Mouse (Mus musculus) lung, postnatal 10 days (tissue): ENCODE results near the gene Gcfc2.
A peak's percentile ranks its signal among the peaks of the same experiment; 100 is the strongest.

ENCODE experiments used
- DNase-seq: peaks from one replicate; pipeline ENCODE4 v3.0.0; 2021

The Gcfc2 gene

DNA sequence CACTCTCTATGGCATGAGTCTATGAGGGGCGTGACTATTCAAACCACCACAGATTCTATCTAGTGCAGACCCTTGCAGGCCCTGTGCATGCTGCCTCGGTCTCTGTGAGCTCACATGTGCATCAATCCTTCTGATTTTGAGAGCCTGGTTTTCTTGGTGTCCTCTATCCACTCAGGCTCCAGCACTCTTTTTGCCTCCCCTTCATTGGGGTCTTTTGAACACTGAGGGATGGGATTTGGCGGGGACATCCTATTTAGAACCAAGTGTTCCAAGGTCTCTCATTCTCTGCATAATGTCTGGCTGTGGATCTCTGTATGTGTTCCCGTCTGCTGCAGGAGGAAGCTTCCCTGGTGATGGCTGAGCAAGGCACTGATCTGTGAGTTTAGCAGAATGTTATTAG is 55.8 kb downstream of the Gcfc2 start:
- no peak for DNase-seq

DNA sequence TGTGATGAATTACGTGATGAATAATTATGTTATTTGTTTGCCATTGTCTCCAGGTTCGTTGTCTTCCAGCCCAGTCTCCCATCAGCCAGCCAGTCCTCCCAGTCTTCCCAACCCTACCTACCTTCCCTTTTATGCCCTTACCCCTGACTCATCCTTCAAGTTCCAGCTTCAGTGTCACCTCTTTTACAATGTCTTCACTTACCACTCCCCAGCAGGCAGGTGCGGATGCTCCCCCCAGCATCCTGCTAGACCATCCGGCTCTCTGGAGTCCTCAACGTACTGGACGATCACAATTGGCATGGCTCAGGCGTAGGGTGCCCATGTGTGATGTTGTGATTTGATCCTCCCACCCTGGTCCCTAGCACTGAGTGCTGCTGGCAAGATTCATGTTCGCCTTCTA is 62.7 kb downstream of the Gcfc2 start:
- peak; percentile 1 for DNase-seq

DNA sequence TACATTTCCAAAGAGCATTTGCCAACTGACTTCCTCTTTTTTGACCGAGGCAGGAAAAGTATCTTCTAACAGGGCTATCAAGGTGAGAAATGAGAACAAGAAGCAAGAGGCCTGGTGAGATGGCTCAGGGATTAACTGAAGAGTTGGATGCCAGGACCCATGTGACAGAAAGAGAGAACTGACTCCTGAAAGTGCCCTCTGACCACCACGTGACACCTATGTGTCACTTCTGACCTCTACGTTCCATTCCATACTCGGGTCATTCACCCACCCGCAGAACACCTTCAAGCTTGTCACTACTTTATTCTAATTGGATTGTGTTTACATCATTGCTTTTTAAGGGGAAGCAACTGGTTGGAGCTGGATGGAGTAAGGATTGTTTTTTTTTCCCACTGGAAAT is 63.1 kb downstream of the Gcfc2 start:
- DNase-seq, result no peak

DNA sequence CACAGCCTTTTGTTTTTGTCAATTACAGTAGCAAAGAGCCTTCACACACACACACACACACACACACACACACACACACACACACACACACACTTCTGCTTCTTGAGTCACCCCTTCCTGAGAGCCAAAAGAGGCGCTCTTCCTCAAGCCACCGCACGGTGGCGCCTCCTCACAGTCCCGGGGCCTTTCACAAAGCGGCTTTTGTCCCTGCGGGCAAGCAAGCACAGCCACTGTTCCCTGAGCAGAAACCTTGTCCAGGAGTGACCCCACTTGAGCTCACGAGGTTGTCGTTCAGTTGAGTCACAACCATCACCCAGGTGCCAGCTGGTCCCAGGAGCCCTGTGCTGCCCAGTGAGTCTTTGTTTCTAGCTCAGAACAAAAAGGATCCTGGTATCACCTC is 63.5 kb downstream of the Gcfc2 start:
- peak; percentile 94 for DNase-seq

DNA sequence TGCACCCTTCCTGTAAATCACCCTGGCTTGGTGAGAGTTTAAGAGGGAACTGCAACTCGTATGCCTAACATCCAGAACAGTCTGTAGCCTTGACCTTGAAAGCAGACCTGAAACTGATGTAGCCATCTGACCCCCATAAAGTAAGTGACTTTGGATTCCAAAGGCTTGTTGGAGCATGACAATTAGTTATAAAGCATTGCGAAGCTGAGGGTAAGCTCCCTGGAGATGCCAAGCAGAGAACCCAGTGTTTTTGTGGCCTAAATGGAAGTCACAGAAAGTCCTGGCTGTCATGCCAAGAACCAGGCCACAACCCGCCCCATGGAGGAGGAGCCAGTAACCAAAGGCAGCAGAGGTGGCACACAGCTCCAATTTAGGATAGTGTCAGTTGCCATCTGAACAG is 64.1 kb downstream of the Gcfc2 start:
- peak; percentile 41 for DNase-seq

DNA sequence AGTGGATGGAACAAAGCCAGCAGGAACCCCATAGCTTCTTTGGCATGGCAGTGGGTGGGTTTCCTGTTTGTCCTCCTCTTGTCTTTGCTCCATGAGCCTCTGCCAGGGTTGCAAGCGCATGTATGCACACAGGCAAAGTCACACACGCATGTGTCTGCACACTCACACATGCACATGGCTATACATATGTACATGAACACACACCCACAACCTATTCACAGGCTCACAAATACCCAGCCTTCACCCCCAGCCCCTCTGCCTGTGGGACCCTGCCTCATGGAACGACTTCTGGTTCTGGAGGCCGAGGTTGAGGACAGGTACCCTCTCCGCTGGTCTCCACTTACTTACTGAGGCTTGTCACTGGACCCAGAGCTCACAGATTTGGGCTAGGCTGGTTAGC is 64.9 kb downstream of the Gcfc2 start:
- peak; percentile 1 for DNase-seq

DNA sequence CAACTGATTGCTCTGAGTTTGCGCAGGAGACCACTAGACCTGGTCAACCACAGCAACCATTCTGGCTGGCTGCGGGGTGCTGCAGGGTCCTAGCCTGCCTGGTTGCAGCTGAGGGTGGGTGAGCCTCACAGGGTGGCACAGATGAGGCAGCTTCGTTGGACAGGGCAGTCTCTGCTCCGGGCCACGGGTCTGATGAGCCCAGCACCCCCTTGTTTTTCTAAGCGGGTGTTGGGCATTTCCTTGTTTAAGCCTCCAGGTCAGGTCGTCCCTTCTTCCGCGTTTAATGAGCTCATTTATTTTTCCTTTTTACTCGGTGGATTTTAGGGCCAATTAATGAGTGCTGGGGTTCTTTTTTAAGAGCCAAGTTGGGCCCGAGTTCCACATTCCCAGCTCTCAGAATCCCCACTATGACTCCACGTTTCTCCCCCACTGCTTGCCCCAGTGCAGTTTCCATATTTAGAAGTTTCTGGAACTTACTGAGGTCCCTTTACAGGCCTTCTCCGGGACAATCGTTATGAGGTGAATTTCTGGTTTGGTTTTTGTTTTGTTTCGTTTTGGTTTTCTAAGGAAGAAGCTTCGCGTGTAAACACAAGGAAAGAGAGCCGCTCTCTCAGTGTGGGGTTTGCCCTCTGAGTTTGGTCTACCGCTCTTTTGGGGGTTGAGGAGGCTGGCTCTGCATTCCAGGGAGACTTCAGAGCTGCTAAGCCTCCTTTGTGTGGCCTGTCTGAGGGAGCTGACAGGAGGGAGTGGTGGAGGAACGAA is 66.8 kb downstream of the Gcfc2 start:
- peak; percentile 10 for DNase-seq
